Mouse (Mus musculus) heart, embryonic 16.5 days (tissue): ENCODE measurements at regions not wholly inside any gene's neighbourhood (a gene's known extent, or its start where the extent isn't known, plus 50 kb on each side); places are given as distances from the start of the nearest gene placed in this dataset.

Source experiments
- ATAC-seq: fragments of 200-750 bp; cut with Nextera tagmentation; replicated peaks from 2 replicates; pipeline ENCODE4 v1.8.0; 2017; ENCODE audit warnings: moderate number of reproducible peaks; ENCODE audit not compliant: insufficient read depth, low FRiP score; ENCODE audit errors: extremely low read depth
- H3K27ac ChIP-seq: fragments of 300-500 bp; sonication (generic); 2 replicates; pipeline ENCODE4 v1.5.1; 2014; ENCODE audit warnings: mild to moderate bottlenecking, low read length, control low read depth, moderate library complexity
- H3K27me3 ChIP-seq: fragments of 300-500 bp; sonication (generic); 2 replicates; pipeline ENCODE4 v1.6.1; 2014; ENCODE audit warnings: low read length, mixed read lengths; ENCODE audit not compliant: control insufficient read depth, insufficient read depth
- H3K36me3 ChIP-seq: fragments of 300-500 bp; sonication (generic); 2 replicates; pipeline ENCODE4 v1.6.1; 2014; ENCODE audit not compliant: control insufficient read depth, insufficient read depth
- H3K4me1 ChIP-seq: fragments of 300-500 bp; sonication (generic); 2 replicates; pipeline ENCODE4 v1.6.1; 2014; ENCODE audit warnings: low read length, mixed read lengths; ENCODE audit not compliant: control insufficient read depth, insufficient read depth
- H3K4me2 ChIP-seq: fragments of 300-500 bp; sonication (generic); 2 replicates; pipeline ENCODE4 v1.6.1; 2014; ENCODE audit warnings: low read depth, mild to moderate bottlenecking, control low read depth, low read length
- H3K4me3 ChIP-seq: fragments of 300-500 bp; sonication (generic); 2 replicates; pipeline ENCODE4 v1.5.1; 2014; ENCODE audit warnings: mild to moderate bottlenecking, control low read depth, low read length
- H3K9ac ChIP-seq: fragments of 300-500 bp; sonication (generic); 2 replicates; pipeline ENCODE4 v1.6.1; 2014; ENCODE audit warnings: low read length, control low read depth
- H3K9me3 ChIP-seq: fragments of 300-500 bp; sonication (generic); replicated peaks from 2 replicates; pipeline ENCODE4 v1.6.1; 2016; ENCODE audit warnings: low read length; ENCODE audit not compliant: control insufficient read depth
- WGBS: fragments of 180-500 bp; shearing (Covaris S2); extraction: QIAGEN DNeasy Blood & Tissue Kit; methylation state at CpG from one replicate; pipeline ENCODE4 v1.1.7; 2014; 5-methylcytosine and 5-hydroxymethylcytosine counted together

DNA sequence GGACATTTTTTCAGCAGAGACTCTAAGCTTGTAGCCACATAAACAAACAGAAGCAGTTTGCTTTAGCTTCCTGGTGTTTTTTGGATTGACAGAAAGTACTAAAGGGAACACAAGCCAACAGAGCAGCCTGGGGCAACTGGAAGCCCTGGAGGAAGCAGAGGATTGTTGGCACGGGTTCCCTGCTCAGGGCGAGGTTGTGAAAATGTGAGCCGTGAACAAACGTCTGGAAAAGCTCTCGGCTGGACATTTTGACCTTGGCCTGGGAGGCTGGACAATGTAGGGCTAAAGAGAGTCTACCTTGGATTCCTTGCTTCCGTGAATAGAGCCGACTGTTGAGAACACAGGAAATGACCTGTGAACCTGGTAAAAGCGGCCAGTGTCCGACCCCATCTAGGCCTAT is 169.8 kb upstream of the Rasgrp1 start:
- WGBS = 45% methylated on average over 9 of the region's 9 CpGs
- no peak overlapping the region for H3K4me3 ChIP-seq
- ATAC-seq = no peak
- 0 out of 2 replicates have a peak, but pooled peaks cover 2% of the 10 kb centered on the region for H3K4me1 ChIP-seq
- no peak overlapping the region for H3K4me2 ChIP-seq
- H3K9me3 ChIP-seq = no peaks in the 10 kb centered on the region
- no peak overlapping the region for H3K27ac ChIP-seq
- H3K36me3 ChIP-seq = no peaks in the 10 kb centered on the region
- H3K9ac ChIP-seq = no peak overlapping the region
- no peaks in the 10 kb centered on the region for H3K27me3 ChIP-seq

DNA sequence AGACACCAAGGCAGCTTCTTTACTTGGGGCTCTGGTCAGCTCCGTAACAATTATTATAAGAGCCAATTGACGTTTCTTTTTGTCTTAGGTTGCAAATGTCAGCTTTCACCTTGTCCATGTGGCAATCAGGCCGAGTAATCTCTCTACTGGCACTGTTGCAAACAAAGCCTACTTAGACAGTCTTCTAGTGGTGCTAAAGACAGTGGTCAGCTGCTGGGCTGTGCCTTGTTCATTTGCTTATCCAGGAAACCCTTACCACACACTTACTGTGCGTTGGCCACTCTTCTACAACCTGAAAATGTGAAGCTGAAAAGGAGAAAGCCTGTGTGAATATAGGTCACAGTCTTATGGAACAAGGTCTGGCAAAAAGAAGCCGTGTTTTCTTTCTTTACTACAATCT is 181.6 kb upstream of the Rasgrp1 start:
- no peaks in the 10 kb centered on the region for H3K36me3 ChIP-seq
- H3K27me3 ChIP-seq = no peaks in the 10 kb centered on the region
- H3K4me3 ChIP-seq = no peak overlapping the region
- WGBS = 50% methylated on average over 5 of the region's 5 CpGs
- ATAC-seq = no peak
- no peak overlapping the region for H3K9ac ChIP-seq
- no peaks in the 10 kb centered on the region for H3K9me3 ChIP-seq
- no peak overlapping the region for H3K4me2 ChIP-seq
- H3K27ac ChIP-seq = no peak overlapping the region
- no peaks in the 10 kb centered on the region for H3K4me1 ChIP-seq

DNA sequence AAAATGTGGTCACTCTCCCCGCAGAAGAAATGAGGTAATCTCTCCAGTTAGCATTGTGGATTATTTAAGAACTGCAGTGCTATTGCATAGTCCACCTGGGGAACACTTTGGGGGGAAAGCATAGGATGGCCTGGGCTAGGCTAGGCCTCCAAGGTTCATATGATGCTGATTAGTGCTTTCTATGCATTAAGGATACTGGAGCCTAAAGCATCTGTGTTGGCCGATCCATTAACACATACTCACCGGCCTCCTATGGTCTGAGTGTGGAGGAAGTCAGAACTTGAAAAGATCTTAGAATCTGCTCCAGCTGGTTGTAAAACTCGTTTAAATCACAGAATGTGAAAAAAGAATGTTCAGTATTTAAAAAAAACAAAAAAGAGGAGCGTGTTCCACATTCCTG is 196.1 kb upstream of the Rasgrp1 start:
- no peak overlapping the region for H3K4me2 ChIP-seq
- no peaks in the 10 kb centered on the region for H3K4me1 ChIP-seq
- no peaks in the 10 kb centered on the region for H3K9me3 ChIP-seq
- no peak for ATAC-seq
- 0 out of 2 replicates have a peak, but pooled peaks cover 2% of the 10 kb centered on the region for H3K27me3 ChIP-seq
- no peak overlapping the region for H3K27ac ChIP-seq
- H3K36me3 ChIP-seq = no peaks in the 10 kb centered on the region
- no peak overlapping the region for H3K4me3 ChIP-seq
- 70% methylated on average over 5 of the region's 5 CpGs for WGBS
- no peak overlapping the region for H3K9ac ChIP-seq

DNA sequence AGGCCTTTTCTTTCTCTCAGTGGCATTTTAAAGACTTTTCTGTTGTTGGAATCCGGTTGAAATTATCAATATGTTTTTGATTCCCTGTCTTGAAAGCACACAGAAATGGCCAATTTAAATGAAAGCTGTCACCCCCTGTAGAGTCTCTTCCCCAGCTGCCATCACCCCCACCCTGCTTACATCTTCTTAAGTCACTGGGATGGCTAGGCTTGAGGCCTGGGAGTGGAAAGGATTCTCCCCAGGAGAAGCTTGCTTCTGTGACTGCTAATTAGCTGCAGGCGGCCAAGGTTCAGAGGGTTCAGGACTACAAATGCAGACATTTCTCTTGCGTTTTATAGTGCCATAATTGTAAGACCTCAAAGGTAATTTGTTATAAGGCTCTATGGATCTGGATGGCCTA is 196.5 kb upstream of the Rasgrp1 start:
- H3K4me1 ChIP-seq = no peaks in the 10 kb centered on the region
- 0 out of 2 replicates have a peak, but pooled peaks cover 2% of the 10 kb centered on the region for H3K27me3 ChIP-seq
- H3K9ac ChIP-seq = no peak overlapping the region
- ATAC-seq = no peak
- H3K4me3 ChIP-seq = no peak overlapping the region
- H3K9me3 ChIP-seq = no peaks in the 10 kb centered on the region
- H3K36me3 ChIP-seq = no peaks in the 10 kb centered on the region
- H3K27ac ChIP-seq = no peak overlapping the region
- 74% methylated on average over 3 of the region's 3 CpGs for WGBS
- H3K4me2 ChIP-seq = no peak overlapping the region

DNA sequence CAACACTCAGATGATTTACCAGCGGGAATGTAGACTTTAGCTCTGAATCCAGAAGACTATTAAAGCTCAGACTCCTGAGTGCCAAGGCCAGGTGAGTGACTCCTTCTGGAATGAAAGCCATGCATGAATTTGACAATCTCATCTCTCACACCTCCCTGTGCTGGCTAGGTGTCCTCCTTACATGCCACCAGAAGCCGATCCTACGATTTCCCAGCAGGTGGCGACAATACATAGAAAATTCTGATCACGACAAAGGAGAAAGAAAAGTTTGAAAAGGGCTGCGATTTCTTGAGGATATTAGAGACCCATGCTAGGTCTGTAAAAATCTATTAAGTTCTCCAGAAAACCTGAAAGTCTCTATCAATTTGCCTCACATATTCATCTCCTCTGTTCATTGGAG is 198.7 kb upstream of the Rasgrp1 start:
- H3K4me3 ChIP-seq = no peak overlapping the region
- no peaks in the 10 kb centered on the region for H3K4me1 ChIP-seq
- H3K9ac ChIP-seq = no peak overlapping the region
- no peak overlapping the region for H3K4me2 ChIP-seq
- WGBS = 12% methylated on average over 6 of the region's 6 CpGs
- H3K27ac ChIP-seq = no peak overlapping the region
- H3K9me3 ChIP-seq = no peaks in the 10 kb centered on the region
- 0 out of 2 replicates have a peak, but pooled peaks cover 2% of the 10 kb centered on the region for H3K27me3 ChIP-seq
- no peaks in the 10 kb centered on the region for H3K36me3 ChIP-seq
- no peak for ATAC-seq

DNA sequence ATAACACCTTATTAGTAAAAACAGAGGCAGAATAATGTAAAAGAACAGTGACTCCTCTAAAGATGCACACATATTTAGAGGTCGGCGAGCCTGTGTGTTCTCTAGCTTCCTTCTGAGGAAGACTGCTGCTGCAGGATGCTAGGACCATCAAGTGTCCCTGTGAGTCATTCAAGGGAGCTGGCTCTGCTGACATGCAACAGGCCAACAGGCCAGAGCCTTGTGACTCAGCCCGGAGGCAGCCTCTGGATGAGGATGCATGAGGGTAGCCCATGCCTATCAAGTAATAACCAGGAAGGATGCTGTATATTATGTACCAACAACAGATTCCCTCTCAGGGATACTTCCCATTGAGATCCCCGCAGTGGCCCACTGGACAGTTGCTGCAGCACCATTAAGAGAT is 199.5 kb upstream of the Rasgrp1 start:
- Histone ChIP-seq H3K4me2 (no peak overlapping the region), H3K9ac (no peak overlapping the region), H3K9me3 (no peaks in the 10 kb centered on the region), H3K27ac (no peak overlapping the region), H3K4me3 (no peak overlapping the region), H3K36me3 (no peaks in the 10 kb centered on the region), H3K4me1 (no peaks in the 10 kb centered on the region), H3K27me3 (0 out of 2 replicates have a peak, but pooled peaks cover 2% of the 10 kb centered on the region)
- WGBS = 66% methylated on average over 4 of the region's 4 CpGs
- ATAC-seq = no peak

DNA sequence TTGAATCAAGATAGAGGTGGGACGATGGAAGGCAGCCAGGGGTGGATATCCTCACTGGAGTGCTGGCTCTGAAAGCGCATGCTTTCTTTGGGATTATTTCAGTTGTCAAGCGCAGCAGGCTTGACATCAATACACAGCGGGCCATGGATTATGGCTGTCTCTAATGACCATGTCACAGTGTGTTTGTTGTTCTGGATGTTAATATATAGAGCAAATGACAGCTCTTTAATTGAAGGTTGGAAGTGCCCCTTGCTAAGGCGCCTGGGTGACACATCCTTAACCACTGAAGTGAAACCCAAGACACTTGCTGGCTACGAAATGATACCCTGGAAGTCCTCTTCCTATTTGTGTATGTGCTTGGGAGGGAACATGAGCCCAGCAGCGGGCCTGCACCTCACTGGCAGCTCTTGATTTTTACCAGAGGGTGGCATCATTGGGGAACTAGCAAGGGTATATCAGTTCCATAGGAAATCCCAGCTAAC is 200.5 kb upstream of the Rasgrp1 start:
- Histone ChIP-seq H3K4me3 (no peak overlapping the region), H3K9ac (no peak overlapping the region), H3K36me3 (no peaks in the 10 kb centered on the region), H3K4me2 (no peak overlapping the region), H3K27me3 (0 out of 2 replicates have a peak, but pooled peaks cover 2% of the 10 kb centered on the region), H3K4me1 (no peaks in the 10 kb centered on the region), H3K9me3 (no peaks in the 10 kb centered on the region), H3K27ac (no peak overlapping the region)
- no peak for ATAC-seq
- 72% methylated on average over 7 of the region's 7 CpGs for WGBS

DNA sequence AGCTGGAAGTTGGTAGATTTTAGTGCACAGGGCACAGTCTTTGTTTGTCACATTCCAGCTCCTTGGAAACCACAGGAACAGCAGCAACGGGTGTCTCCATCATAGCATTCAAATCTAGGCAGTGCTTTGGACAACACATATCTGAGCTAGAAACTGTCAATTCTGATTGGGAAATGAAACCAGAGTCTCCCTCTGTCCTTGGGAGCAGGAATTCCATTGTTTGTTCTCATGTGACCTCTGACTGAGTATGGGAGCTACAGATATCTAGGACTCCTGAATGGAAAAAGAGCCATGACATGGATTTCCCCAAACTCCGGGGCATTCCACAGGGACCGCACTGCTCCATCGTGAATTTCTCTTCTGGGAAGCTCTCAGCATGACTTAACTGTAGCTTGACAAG is 205.5 kb upstream of the Rasgrp1 start:
- H3K9ac ChIP-seq = no peak overlapping the region
- no peaks in the 10 kb centered on the region for H3K4me1 ChIP-seq
- no peaks in the 10 kb centered on the region for H3K27me3 ChIP-seq
- no peak for ATAC-seq
- no peak overlapping the region for H3K4me3 ChIP-seq
- H3K27ac ChIP-seq = no peak overlapping the region
- H3K9me3 ChIP-seq = no peaks in the 10 kb centered on the region
- 51% methylated on average over 4 of the region's 4 CpGs for WGBS
- H3K4me2 ChIP-seq = no peak overlapping the region
- H3K36me3 ChIP-seq = no peaks in the 10 kb centered on the region

DNA sequence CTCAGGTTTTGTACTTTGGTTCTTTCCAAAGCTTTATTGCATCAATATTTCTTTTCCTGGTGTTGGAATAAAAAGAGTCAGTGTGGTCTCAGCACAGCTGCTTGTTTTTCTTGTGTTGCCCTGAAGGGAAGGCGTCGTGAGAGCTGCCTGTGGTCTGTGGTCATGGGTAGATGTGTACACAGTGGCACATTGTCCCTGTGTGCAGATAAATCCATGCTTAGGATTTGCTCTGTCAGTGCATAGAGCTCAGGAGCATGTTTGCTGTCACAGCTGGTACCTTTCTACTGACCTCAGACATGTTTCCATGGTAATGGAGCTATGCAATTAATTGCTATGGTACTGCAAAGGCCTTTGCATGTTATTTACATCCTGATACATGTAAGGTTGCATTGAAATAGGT is 213.5 kb upstream of the Rasgrp1 start:
- ATAC-seq = no peak
- no peaks in the 10 kb centered on the region for H3K9me3 ChIP-seq
- no peaks in the 10 kb centered on the region for H3K4me1 ChIP-seq
- no peaks in the 10 kb centered on the region for H3K27me3 ChIP-seq
- no peak overlapping the region for H3K4me3 ChIP-seq
- no peak overlapping the region for H3K27ac ChIP-seq
- no peaks in the 10 kb centered on the region for H3K36me3 ChIP-seq
- no peak overlapping the region for H3K4me2 ChIP-seq
- no peak overlapping the region for H3K9ac ChIP-seq
- WGBS = 77% methylated on average over 2 of the region's 2 CpGs
